Mouse (Mus musculus) olfactory bulb, adult 2 months (tissue): ENCODE data around the gene Cdt1. TPM values are rescaled to one million over a fixed set of nuclear protein-coding genes. Genes with fewer than 3 reads are reported as not detected.

ENCODE experiments used
- H3K27ac ChIP-seq: fragments of 200-500 bp; 2 replicates; pipeline ENCODE4 v1.5.1; 2012; ENCODE audit warnings: low read depth, low read length; ENCODE audit not compliant: insufficient read depth
- H3K4me1 ChIP-seq: fragments of 200-500 bp; 2 replicates; pipeline ENCODE4 v1.6.1; 2012; ENCODE audit warnings: low read length; ENCODE audit not compliant: control insufficient read depth, insufficient read depth
- H3K4me3 ChIP-seq: fragments of 200-500 bp; 2 replicates; pipeline ENCODE4 v1.5.1; 2012; ENCODE audit warnings: mild to moderate bottlenecking, low read depth, low read length, moderate library complexity; ENCODE audit not compliant: insufficient read depth
- CTCF ChIP-seq: fragments of 200-500 bp; IDR thresholded peaks from 2 replicates; pipeline ENCODE4 v1.5.1; 2012; ENCODE audit warnings: low read depth, mild to moderate bottlenecking, low read length, moderate library complexity; ENCODE audit not compliant: insufficient read depth
- POLR2A ChIP-seq: fragments of 200-500 bp; IDR thresholded peaks from 2 replicates; pipeline ENCODE4 v1.6.1; 2012; ENCODE audit warnings: mild to moderate bottlenecking, low read depth, low read length, moderate library complexity; ENCODE audit not compliant: insufficient read depth
- WGBS: fragments of 180-500 bp; shearing (Covaris S2); methylation state at CpG from one replicate; pipeline ENCODE4 v1.1.7; 2018; 5-methylcytosine and 5-hydroxymethylcytosine counted together
- polyA plus RNA-seq: library from polyadenylated mRNA; stranded (reverse); fragments of >200 nt; gene quantifications from 2 replicates; pipeline ENCODE4 v1.2.4, GENCODE M21; 2012; ENCODE audit warnings: low replicate concordance; ENCODE audit not compliant: missing spikeins, insufficient read depth, insufficient read length

The Cdt1 gene
- polyA plus RNA-seq, 1 experiment = not detected

- H3K27ac ChIP-seq = no peak overlapping the region
- peaks cover 34% of the 10 kb centered on the region for H3K4me1 ChIP-seq
- TF ChIP-seq POLR2A (no peak), CTCF (no peak)
- 84% methylated on average over 13 of the region's 13 CpGs for WGBS
- no peak overlapping the region for H3K4me3 ChIP-seq
Measured at GRCm38 (mm10) chr8:122548331-122548730, 19.5 kb upstream of the Cdt1 start.

DNA sequence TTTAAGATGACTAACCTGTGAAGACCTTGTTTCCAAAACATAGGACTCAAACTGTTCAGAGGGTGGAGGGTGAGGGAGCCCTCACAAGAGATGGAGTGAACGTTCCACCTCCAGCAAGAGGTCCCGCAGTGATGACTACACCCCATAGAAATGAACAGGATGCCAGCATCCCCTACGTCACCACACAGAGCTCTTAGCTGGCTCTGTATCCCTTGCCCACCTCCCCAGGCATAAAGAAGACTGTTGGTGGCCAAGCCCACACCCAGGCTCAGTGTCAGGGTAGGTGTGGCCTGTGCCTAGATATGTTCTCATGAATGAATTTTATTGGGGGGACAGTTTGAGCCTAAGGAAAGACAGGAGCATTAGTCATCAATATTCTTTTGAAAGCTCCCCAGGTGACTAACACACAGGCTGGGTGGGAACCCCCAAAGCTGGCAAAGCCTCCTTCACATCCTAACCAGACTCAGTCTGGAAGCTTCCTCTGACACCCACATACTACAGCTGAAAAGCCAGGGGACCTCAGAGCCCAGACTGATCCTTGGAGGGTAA, 18.9 kb upstream of the Cdt1 start:
- WGBS = 71% methylated on average over 3 of the region's 3 CpGs
- no peak for TF ChIP-seq CTCF
- no peak for TF ChIP-seq POLR2A
- no peak overlapping the region for H3K27ac ChIP-seq
- peaks cover 34% of the 10 kb centered on the region for H3K4me1 ChIP-seq
- no peak overlapping the region for H3K4me3 ChIP-seq

DNA sequence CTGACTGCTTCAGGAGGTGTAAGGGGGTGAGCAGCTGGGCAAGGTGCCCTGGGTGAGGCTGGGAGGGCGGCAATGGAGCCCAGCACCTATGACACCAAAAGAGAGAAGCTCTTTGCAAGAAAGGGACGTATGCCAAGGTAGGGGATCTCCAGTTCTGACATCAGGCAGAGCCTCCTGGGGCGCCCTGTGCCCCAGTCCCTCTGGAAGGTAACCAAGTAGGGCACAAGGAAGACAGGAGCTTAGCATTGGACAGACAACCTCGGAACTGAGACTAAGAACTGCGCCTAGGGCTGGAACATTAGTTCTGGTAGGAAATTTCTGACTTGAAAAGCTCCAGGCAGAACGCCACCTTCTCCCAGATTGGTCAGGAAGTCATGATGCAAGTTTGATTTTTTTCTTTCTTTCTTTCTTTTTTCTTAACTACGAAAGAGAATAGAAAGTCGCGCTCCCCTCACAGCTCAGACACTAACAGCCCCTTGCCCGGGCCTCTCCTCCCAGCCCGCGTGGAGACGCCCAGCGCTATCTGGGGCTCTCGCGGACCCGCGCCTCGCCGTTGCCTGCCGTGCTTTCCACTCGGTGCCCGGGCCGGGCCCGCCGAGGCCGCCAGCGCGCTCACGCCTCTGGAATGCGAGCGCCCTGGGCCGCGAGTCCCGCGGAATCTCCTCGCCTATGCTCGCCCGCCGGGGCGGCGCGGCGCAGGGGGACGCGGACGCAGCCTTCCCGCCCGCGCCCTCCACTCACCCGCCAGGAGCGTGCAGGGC, 17.4 kb upstream of the Cdt1 start:
- Histone ChIP-seq H3K4me1 (peaks cover 30% of the 10 kb centered on the region), H3K27ac (no peak overlapping the region), H3K4me3 (peak overlapping the region; percentile 49)
- TF ChIP-seq CTCF (no peak), POLR2A (no peak)
- 8% methylated on average over 52 of the region's 52 CpGs for WGBS

DNA sequence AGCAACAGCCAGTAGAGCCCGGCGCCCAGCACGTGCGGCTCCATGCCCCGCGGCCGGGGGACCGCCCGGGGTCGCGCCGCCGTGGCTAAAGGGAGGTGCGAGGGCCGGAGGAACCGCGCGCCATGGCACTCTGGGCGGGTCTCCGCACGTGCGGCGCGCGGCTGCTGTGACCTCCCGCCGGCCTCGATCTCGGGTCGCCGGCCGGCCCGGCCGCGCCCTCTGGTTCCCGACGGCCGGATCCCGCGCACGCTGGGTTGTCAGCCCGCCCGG, 16.9 kb upstream of the Cdt1 start:
- TF ChIP-seq CTCF = no peak
- no peak for TF ChIP-seq POLR2A
- peak overlapping the region; percentile 49 for H3K4me3 ChIP-seq
- peaks cover 30% of the 10 kb centered on the region for H3K4me1 ChIP-seq
- WGBS = under 1% methylated on average over 43 of the region's 43 CpGs
- H3K27ac ChIP-seq = no peak overlapping the region

GRCm38 (mm10) chr8:122551265-122552051, 16.4 kb upstream of the Cdt1 start, which contains the start of gene Piezo1:
Gene Piezo1 (minus strand): TSS chr8:122551329.
- peaks cover 35% of the 10 kb centered on the region for H3K4me1 ChIP-seq
- WGBS = 12% methylated on average over 55 of the region's 56 CpGs
- H3K4me3 ChIP-seq = peak within 1 kb of the TSS; percentile 49
- H3K27ac ChIP-seq = no peak within 1 kb of the TSS
- TF ChIP-seq CTCF = peak; percentile 97
- 0 out of 2 replicates have a peak, but pooled peaks have one; percentile 12 for TF ChIP-seq POLR2A

GRCm38 (mm10) chr8:122554786-122555185, 13.0 kb upstream of the Cdt1 start:
- TF ChIP-seq CTCF = no peak
- TF ChIP-seq POLR2A = no peak
- Histone ChIP-seq H3K27ac (no peak overlapping the region), H3K4me1 (peaks cover 28% of the 10 kb centered on the region), H3K4me3 (no peak overlapping the region)
- 31% methylated on average over 6 of the region's 6 CpGs for WGBS

DNA sequence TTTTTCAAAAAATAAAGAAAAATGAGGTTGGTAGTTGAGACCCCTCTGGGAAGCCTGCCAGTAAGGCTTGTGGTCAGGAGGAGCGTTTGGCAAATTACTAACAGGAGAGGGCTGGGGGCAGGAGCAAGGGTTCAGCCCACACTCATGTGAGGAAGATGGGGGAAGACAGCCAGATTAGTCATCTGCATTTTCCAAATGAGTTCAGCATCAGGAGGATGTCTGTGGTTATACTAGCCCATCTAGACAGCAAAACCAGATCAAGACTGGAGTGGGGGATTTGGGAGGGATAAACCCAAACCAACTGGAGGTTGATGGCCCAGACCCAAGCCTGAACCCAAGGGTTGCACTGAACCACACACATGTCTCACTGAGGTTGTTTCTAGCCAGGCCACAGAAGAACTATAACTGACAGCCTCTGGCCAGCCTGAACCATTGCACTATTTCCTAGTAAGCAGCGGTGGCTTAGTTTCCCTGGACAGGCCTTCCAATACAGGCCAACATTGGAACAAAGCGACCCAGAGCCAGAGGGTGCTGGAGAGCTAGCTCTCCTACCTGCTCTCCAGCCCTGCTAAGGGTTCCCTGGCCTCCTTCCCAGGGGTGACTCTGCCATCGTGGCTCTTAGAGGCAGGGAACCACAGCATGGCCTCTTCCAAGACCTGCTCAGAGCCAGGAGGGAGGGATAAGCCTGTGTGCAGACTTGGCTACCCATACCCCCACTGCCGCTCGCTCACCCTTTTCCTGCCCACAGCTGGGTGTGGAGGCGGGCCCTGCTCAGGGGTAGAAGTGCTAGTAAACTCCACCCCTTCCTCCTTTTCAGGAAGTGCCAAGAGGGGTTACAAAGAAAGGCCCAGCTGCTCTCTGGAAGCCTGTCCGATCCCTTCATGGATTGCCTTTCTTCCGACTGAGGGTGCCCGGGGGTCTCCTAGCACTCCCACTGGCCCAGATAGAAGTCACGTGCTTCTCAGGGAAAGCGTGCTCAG, 11.5 kb upstream of the Cdt1 start:
- H3K27ac ChIP-seq = no peak overlapping the region; the same call in 1 of the 2 replicates
- WGBS = 63% methylated on average over 12 of the region's 12 CpGs
- peaks cover 15% of the 10 kb centered on the region for H3K4me1 ChIP-seq
- no peak overlapping the region for H3K4me3 ChIP-seq
- no peak for TF ChIP-seq CTCF

- WGBS = 51% methylated on average over 10 of the region's 10 CpGs
- H3K27ac ChIP-seq = no peak overlapping the region
- TF ChIP-seq CTCF (no peak), POLR2A (no peak)
- H3K4me1 ChIP-seq = peaks cover 13% of the 10 kb centered on the region
- no peak overlapping the region for H3K4me3 ChIP-seq
Measured at GRCm38 (mm10) chr8:122557248-122558038, 10.4 kb upstream of the Cdt1 start.
